Mouse (Mus musculus) heart, adult 2 months (tissue): ENCODE results near the gene Dnajc13.

Experiments used
- CTCF ChIP-seq: fragments of 200-600 bp; IDR thresholded peaks from 2 replicates; pipeline ENCODE4 v1.8.1; 2022; ENCODE audit warnings: antibody characterized with exemption, mild to moderate bottlenecking, moderate library complexity
- EP300 ChIP-seq: fragments of 200-500 bp; IDR thresholded peaks from 2 replicates; pipeline ENCODE4 v1.6.1; 2011; ENCODE audit warnings: low read depth, low read length, control low read depth; ENCODE audit not compliant: insufficient read depth
- POLR2A ChIP-seq: fragments of 200-500 bp; IDR thresholded peaks from 2 replicates; pipeline ENCODE4 v1.6.1; 2011; ENCODE audit warnings: mild to moderate bottlenecking, low read depth, low read length, control low read depth; ENCODE audit not compliant: insufficient read depth

- TF ChIP-seq CTCF = no peak
- TF ChIP-seq POLR2A = no peak
- no peak for TF ChIP-seq EP300
These were observed 153.6 kb downstream of the Dnajc13 start for GRCm38 (mm10) chr9:104109151-104109550.
